Mouse (Mus musculus) G1E (cell line): ENCODE measurements around the gene Tmem19.

Source experiments
- CTCF ChIP-seq: IDR thresholded peaks from 2 replicates; pipeline ENCODE4 v1.5.1; 2012; ENCODE audit warnings: low read depth, low read length, inconsistent platforms, mixed read lengths
- GATA2 ChIP-seq: IDR thresholded peaks from 2 replicates; pipeline ENCODE4 v1.6.1; 2012; ENCODE audit warnings: low read depth, low read length, inconsistent platforms, borderline replicate concordance
- POLR2AphosphoS5 ChIP-seq: IDR thresholded peaks from 2 replicates; pipeline ENCODE4 v1.6.1; 2012; ENCODE audit warnings: low read depth, low read length, inconsistent platforms; ENCODE audit not compliant: insufficient replicate concordance

- TF ChIP-seq CTCF, result no peak
- TF ChIP-seq POLR2AphosphoS5, result no peak
- TF ChIP-seq GATA2, result no peak
Measured at GRCm38 (mm10) chr10:115290671-115291070, 71.6 kb downstream of the Tmem19 start.
